Comparison of ENCODE assay signal across 28 mouse cellular contexts in the genomic region with DNA sequence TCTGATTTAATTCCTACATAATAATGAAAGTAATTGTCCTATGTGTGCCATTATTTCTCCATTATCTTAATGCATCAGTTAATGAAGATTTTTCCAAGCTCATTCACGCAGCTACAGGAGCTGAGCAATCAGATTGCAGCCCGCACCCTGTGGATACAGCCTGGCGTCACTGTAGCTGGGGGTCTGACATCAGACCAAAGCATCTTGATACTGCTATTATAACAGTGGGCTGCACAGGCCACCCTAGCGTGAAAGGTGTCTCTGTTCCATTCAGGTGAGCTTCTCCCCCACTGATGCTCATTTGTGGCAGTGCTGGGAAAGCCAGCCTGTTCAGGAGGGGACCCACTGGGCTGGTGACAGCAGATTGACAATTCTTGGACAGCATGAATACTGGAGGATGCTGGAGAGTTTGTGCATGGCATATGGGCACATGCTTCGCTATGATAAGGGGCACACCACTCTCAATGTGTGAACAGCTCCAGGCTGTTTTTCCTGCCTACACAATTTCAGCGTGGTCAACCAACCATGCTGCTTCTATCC. TPM values are rescaled to one million over a fixed set of nuclear protein-coding genes. Genes with fewer than 3 reads are reported as not detected.
DNase-seq lines count a peak whose midpoint lies in the region; ATAC-seq lines count a peak whose summit lies in the region.
"Had no signal": no experiment of that assay in that cellular context is flagged by ENCODE, and none has a peak within 500 bp of the region (broad histone marks: within the 10 kb centered on the region; RNA-seq: fewer than 3 reads in every experiment).

No protein-coding gene starts in this region.

- no peak overlapping the region for H3K4me3 ChIP-seq in heart, embryonic 10.5 days
- no peak overlapping the region for H3K4me3 ChIP-seq in heart, embryonic 12.5 days
- H3K4me3 ChIP-seq: erythroblast, embryonic 14.5 days; left cerebral cortex, adult 2 months; liver, embryonic 13.5 days had no signal

- WGBS in heart, embryonic 10.5 days: 77% methylated on average over 6 of the region's 6 CpGs
- 74% methylated on average over 6 of the region's 6 CpGs for WGBS in heart, embryonic 12.5 days

- intact Hi-C loops in left cerebral cortex, postnatal 4 days (cut with DNase I): no loop called here
- intact Hi-C loops in left cerebral cortex, postnatal 14 days (cut with DNase I): no loop called here

- H3K4me2 ChIP-seq in heart, embryonic 12.5 days: no peak overlapping the region
- H3K4me2 ChIP-seq: heart, embryonic 11.5 days; liver, embryonic 13.5 days had no signal

- peak; percentile 53 to 71 for DNase-seq in cerebellum, postnatal 14 days
- DNase-seq in cerebellum, adult 11-12 months: no peak
- DNase-seq in heart, embryonic 10.5 days (ENCODE audit: low spot score): peak; percentile 19
- peak; percentile 46 for DNase-seq in left cerebral cortex, postnatal 4 days
- no peak for DNase-seq in left cerebral cortex, postnatal 14 days (ENCODE audit: low spot score in 2 of 2)
- no peak for DNase-seq in lung, adult 18-20 months
- DNase-seq: adrenal gland, adult 8-10 months; cerebellum, adult 9-10 months; gastrocnemius, postnatal 14 days; kidney, adult 8-10 months; kidney, postnatal 4 days; liver, embryonic 13.5 days; lung, adult 2 months; lung, postnatal 10 days; midbrain, embryonic 14.5 days; right cerebral cortex, adult 18-20 months; right cerebral cortex, postnatal 4 days; thymus, adult 18-20 months; thymus, postnatal 25 days had no signal

- H3K4me1 ChIP-seq in heart, embryonic 10.5 days: peaks cover 3% of the 10 kb centered on the region; the same call in 1 of the 2 replicates
- H3K4me1 ChIP-seq in heart, embryonic 12.5 days (replicated peaks): no peaks in the 10 kb centered on the region
- H3K4me1 ChIP-seq: liver, embryonic 13.5 days had no signal

- H3K27ac ChIP-seq in heart, embryonic 10.5 days: no peak overlapping the region
- H3K27ac ChIP-seq in heart, embryonic 12.5 days (ENCODE audit: poor library complexity, severe bottlenecking): no peak overlapping the region
- H3K27ac ChIP-seq: kidney, postnatal 0 days; left cerebral cortex, adult 2 months; liver, embryonic 13.5 days; macrophage; stomach, postnatal 0 days had no signal

- H3K9ac ChIP-seq in heart, embryonic 12.5 days: no peak overlapping the region
- H3K9ac ChIP-seq: liver, embryonic 13.5 days had no signal

- no peaks in the 10 kb centered on the region for H3K9me3 ChIP-seq in heart, embryonic 10.5 days
- no peaks in the 10 kb centered on the region for H3K9me3 ChIP-seq in heart, embryonic 12.5 days (replicated peaks)
- H3K9me3 ChIP-seq: liver, embryonic 13.5 days had no signal

- no peaks in the 10 kb centered on the region for H3K36me3 ChIP-seq in heart, embryonic 10.5 days
- H3K36me3 ChIP-seq in heart, embryonic 12.5 days: no peaks in the 10 kb centered on the region
- H3K36me3 ChIP-seq: G1E; liver, embryonic 13.5 days had no signal

- ATAC-seq in heart, embryonic 12.5 days (ENCODE audit: insufficient number of reproducible peaks, low FRiP score): no peak
- ATAC-seq: intestine, embryonic 16.5 days had no signal

- no peaks in the 10 kb centered on the region for H3K27me3 ChIP-seq in heart, embryonic 10.5 days (ENCODE audit: insufficient read depth, poor library complexity, severe bottlenecking)
- H3K27me3 ChIP-seq in heart, embryonic 12.5 days (replicated peaks): no peaks in the 10 kb centered on the region
- H3K27me3 ChIP-seq: liver, embryonic 13.5 days had no signal

RNA-seq across cellular contexts. Expression of a gene that starts 58.2 kb away (rescaled TPM):
- polyA plus RNA-seq in heart, embryonic 10.5 days (2016; fragmentation: Nextera tagmentation; extraction: Ambion mirVana): 35.5 and 38.6 TPM in 2 replicates
- polyA plus RNA-seq in heart, embryonic 12.5 days (2016; fragmentation: Nextera tagmentation; extraction: Ambion mirVana): 35.3 and 38.2 TPM in 2 replicates
- 10 to 100 TPM; 44.0 to 44.3 TPM for total RNA-seq in left cerebral cortex, postnatal 4 days (2021)
- 10 to 100 TPM; 39.4 to 41.8 TPM for total RNA-seq in left cerebral cortex, postnatal 14 days (2021)

Comparison
In these comparisons a context has a peak if more than half of its experiments do, and no peak if none do; other contexts are left out.
1. DNase-seq: peak in cerebellum, postnatal 14 days (2 of 2), heart, embryonic 10.5 days (single experiment) and left cerebral cortex, postnatal 4 days (single experiment); none in cerebellum, adult 11-12 months (single experiment), left cerebral cortex, postnatal 14 days (0 of 2) and lung, adult 18-20 months (0 of 2).